Mouse (Mus musculus) heart, embryonic 12.5 days (tissue): ENCODE measurements around the gene Susd1. TPM values are rescaled to one million over a fixed set of nuclear protein-coding genes. Genes with fewer than 3 reads are reported as not detected.

ENCODE experiments used
- polyA plus RNA-seq: library from polyadenylated mRNA; unstranded; fragments of >200 nt; fragmentation: Nextera tagmentation; extraction: Ambion mirVana; gene quantifications from 2 replicates; pipeline ENCODE4 v1.2.1, GENCODE M21; 2016

The Susd1 gene
- polyA plus RNA-seq, 1 experiment from 2014 or later, result 10.0 TPM

Other genes starting within 250 kb of the Susd1 start
- gene Ugcg, start 249.4 kb downstream of the Susd1 start, polyA plus RNA-seq, result 12.3 and 12.5 TPM in 2 replicates
- 45.3 and 46.4 TPM in 2 replicates for gene Ptbp3, start 110.7 kb upstream of the Susd1 start, polyA plus RNA-seq
- gene Hsdl2, start 142.9 kb upstream of the Susd1 start, polyA plus RNA-seq, result 37.7 and 40.1 TPM in 2 replicates
- gene E130308A19Rik, start 187.6 kb upstream of the Susd1 start, polyA plus RNA-seq, result 30.1 and 30.2 TPM in 2 replicates